Mouse (Mus musculus) heart, adult 9 months (tissue): Measurements from ENCODE around the gene Il15ra.

ENCODE experiments used
- DNase-seq, 2 experiments: peaks; one replicate each; pipeline ENCODE4 v3.0.0; 2022; ENCODE audit warnings: low spot score in 2 of 2

Il15ra gene

DNA sequence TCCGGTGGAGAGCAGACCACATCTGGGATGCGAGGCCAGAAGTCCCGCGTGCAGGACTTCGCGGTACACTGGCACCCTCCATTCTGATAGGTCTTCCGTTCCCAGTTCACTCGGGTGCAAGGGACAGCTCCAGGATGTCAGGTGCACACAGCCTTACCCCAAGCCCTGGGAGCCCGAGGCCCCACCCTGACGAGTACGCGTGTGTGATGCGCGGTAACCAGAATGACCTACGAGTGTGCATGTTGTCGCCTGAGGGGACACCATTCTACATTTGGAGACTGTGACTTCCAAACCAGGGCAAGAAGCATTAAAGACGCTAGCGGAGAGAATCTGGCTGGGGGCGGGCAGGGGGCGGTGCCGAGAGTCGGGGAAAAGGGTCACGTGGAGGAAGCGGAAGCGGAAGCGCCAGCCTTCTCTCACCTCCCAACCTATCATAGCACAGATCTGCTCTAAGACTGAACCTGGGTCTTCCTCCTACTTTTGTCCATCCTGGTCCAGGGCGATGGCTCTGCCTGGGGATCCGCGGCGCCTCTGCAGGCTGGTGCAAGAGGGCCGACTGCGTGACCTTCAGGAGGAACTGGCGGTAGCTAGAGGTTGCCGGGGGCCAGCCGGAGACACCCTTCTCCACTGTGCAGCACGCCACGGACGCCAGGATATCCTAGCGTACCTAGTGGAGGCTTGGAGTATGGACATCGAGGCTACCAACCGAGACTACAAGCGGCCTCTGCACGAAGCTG, 73.2 kb downstream of the Il15ra start:
- DNase-seq: peak; percentile 84
